Mouse (Mus musculus) stomach, embryonic 16.5 days (tissue): ENCODE results near the gene Ccdc114. TPM values are rescaled to one million over a fixed set of nuclear protein-coding genes. Genes with fewer than 3 reads are reported as not detected.

Source experiments
- ATAC-seq: fragments of 200-750 bp; cut with Nextera tagmentation; 2 replicates; pipeline ENCODE4 v1.8.0; 2017; ENCODE audit warnings: moderate number of reproducible peaks, moderate TSS enrichment; ENCODE audit not compliant: insufficient read depth, low FRiP score
- H3K27ac ChIP-seq: fragments of 300-500 bp; sonication (generic); 2 replicates; pipeline ENCODE4 v1.5.1; 2014; ENCODE audit warnings: low read length
- H3K27me3 ChIP-seq: fragments of 300-500 bp; sonication (generic); 2 replicates; pipeline ENCODE4 v1.6.1; 2014; ENCODE audit warnings: low read length, control low read depth, mixed read lengths; ENCODE audit not compliant: control insufficient read depth, insufficient read depth
- H3K36me3 ChIP-seq: fragments of 300-500 bp; sonication (generic); 2 replicates; pipeline ENCODE4 v1.6.1; 2014; ENCODE audit warnings: low read length; ENCODE audit not compliant: control insufficient read depth, insufficient read depth
- H3K4me1 ChIP-seq: fragments of 300-500 bp; sonication (generic); 2 replicates; pipeline ENCODE4 v1.6.1; 2014; ENCODE audit warnings: low read length, control low read depth, mixed read lengths; ENCODE audit not compliant: control insufficient read depth, insufficient read depth
- H3K4me2 ChIP-seq: fragments of 300-500 bp; sonication (generic); 2 replicates; pipeline ENCODE4 v1.6.1; 2014; ENCODE audit warnings: low read depth, low read length, mixed read lengths
- H3K4me3 ChIP-seq: fragments of 300-500 bp; sonication (generic); replicated peaks from 2 replicates; pipeline ENCODE4 v1.5.1; 2014; ENCODE audit warnings: mild to moderate bottlenecking, low read length
- H3K9ac ChIP-seq: fragments of 300-500 bp; sonication (generic); 2 replicates; pipeline ENCODE4 v1.6.1; 2014; ENCODE audit warnings: low read length
- H3K9me3 ChIP-seq: fragments of 300-500 bp; sonication (generic); replicated peaks from 2 replicates; pipeline ENCODE4 v1.6.1; 2016; ENCODE audit warnings: low read length, control low read depth; ENCODE audit not compliant: control insufficient read depth
- WGBS: fragments of 180-500 bp; shearing (Covaris S2); extraction: QIAGEN DNeasy Blood & Tissue Kit; methylation state at CpG from one replicate; pipeline ENCODE4 v1.1.7; 2014; 5-methylcytosine and 5-hydroxymethylcytosine counted together
- polyA plus RNA-seq: library from polyadenylated mRNA; unstranded; fragments of >200 nt; fragmentation: Nextera tagmentation; extraction: Ambion mirVana; gene quantifications from 2 replicates; pipeline ENCODE4 v1.2.1, GENCODE M21; 2015

Gene Ccdc114
- polyA plus RNA-seq, 1 experiment from 2014 or later = 4.1 TPM

- no peaks in the 10 kb centered on the region for H3K36me3 ChIP-seq
- H3K9ac ChIP-seq = no peak overlapping the region
- no peak overlapping the region for H3K4me2 ChIP-seq
- no peak for ATAC-seq
- no peaks in the 10 kb centered on the region for H3K4me1 ChIP-seq
- H3K4me3 ChIP-seq = no peak overlapping the region
- H3K27ac ChIP-seq = no peak overlapping the region
- H3K27me3 ChIP-seq = no peaks in the 10 kb centered on the region
- H3K9me3 ChIP-seq = no peaks in the 10 kb centered on the region
- 71% methylated on average over 4 of the region's 4 CpGs for WGBS
Observed at GRCm38 (mm10) chr7:45949061-45949460, 25.2 kb downstream of the Ccdc114 start.

GRCm38 (mm10) chr7:45956611-45957010 lies 32.7 kb downstream of the Ccdc114 start:
- Histone ChIP-seq H3K36me3 (no peaks in the 10 kb centered on the region), H3K9me3 (no peaks in the 10 kb centered on the region), H3K4me1 (no peaks in the 10 kb centered on the region), H3K4me2 (no peak overlapping the region), H3K9ac (no peak overlapping the region), H3K27ac (no peak overlapping the region), H3K4me3 (no peak overlapping the region), H3K27me3 (no peaks in the 10 kb centered on the region)
- WGBS = 49% methylated on average over 4 of the region's 4 CpGs
- ATAC-seq = no peak

- Histone ChIP-seq H3K27me3 (no peaks in the 10 kb centered on the region), H3K27ac (no peak overlapping the region), H3K4me2 (no peak overlapping the region), H3K36me3 (no peaks in the 10 kb centered on the region), H3K4me1 (no peaks in the 10 kb centered on the region), H3K9ac (no peak overlapping the region), H3K9me3 (no peaks in the 10 kb centered on the region), H3K4me3 (no peak overlapping the region)
- WGBS = 76% methylated on average over 11 of the region's 11 CpGs
- no peak for ATAC-seq
Observed at GRCm38 (mm10) chr7:45971831-45972723, 48.2 kb downstream of the Ccdc114 start.

GRCm38 (mm10) chr7:45973271-45973687 lies 49.4 kb downstream of the Ccdc114 start:
- 77% methylated on average over 6 of the region's 6 CpGs for WGBS
- ATAC-seq = no peak; the same call in 1 of the 2 replicates
- H3K4me2 ChIP-seq = no peak overlapping the region
- H3K36me3 ChIP-seq = no peaks in the 10 kb centered on the region
- no peaks in the 10 kb centered on the region for H3K27me3 ChIP-seq
- H3K27ac ChIP-seq = no peak overlapping the region
- H3K9ac ChIP-seq = no peak overlapping the region
- no peaks in the 10 kb centered on the region for H3K9me3 ChIP-seq
- H3K4me3 ChIP-seq = no peak overlapping the region
- H3K4me1 ChIP-seq = no peaks in the 10 kb centered on the region

- Histone ChIP-seq H3K9me3 (no peaks in the 10 kb centered on the region), H3K4me3 (no peak overlapping the region), H3K27ac (no peak overlapping the region), H3K4me2 (no peak overlapping the region), H3K9ac (no peak overlapping the region), H3K36me3 (no peaks in the 10 kb centered on the region), H3K27me3 (no peaks in the 10 kb centered on the region), H3K4me1 (no peaks in the 10 kb centered on the region)
- no peak for ATAC-seq
- whole genome bisulfite sequencing = 33% methylated on average over 6 of the region's 6 CpGs
Observed at GRCm38 (mm10) chr7:45974103-45974502, 50.2 kb downstream of the Ccdc114 start.

- Histone ChIP-seq H3K9ac (no peak overlapping the region), H3K4me2 (no peak overlapping the region), H3K4me1 (no peaks in the 10 kb centered on the region), H3K27me3 (no peaks in the 10 kb centered on the region), H3K27ac (no peak overlapping the region), H3K9me3 (no peaks in the 10 kb centered on the region), H3K36me3 (no peaks in the 10 kb centered on the region), H3K4me3 (no peak overlapping the region)
- WGBS = 56% methylated on average over 6 of the region's 6 CpGs
- ATAC-seq = no peak
Observed at GRCm38 (mm10) chr7:45974512-45974911, 50.6 kb downstream of the Ccdc114 start.

- Histone ChIP-seq H3K27me3 (no peaks in the 10 kb centered on the region), H3K9me3 (no peaks in the 10 kb centered on the region), H3K36me3 (no peaks in the 10 kb centered on the region), H3K27ac (no peak overlapping the region), H3K4me1 (no peaks in the 10 kb centered on the region), H3K4me2 (no peak overlapping the region), H3K4me3 (no peak overlapping the region), H3K9ac (no peak overlapping the region)
- no peak for ATAC-seq
- WGBS = 79% methylated on average over 5 of the region's 5 CpGs
Observed at GRCm38 (mm10) chr7:45981612-45982011, 57.7 kb downstream of the Ccdc114 start.

GRCm38 (mm10) chr7:45986893-45987292 lies 63.0 kb downstream of the Ccdc114 start:
- Histone ChIP-seq H3K27ac (no peak overlapping the region), H3K4me2 (no peak overlapping the region), H3K4me1 (no peaks in the 10 kb centered on the region), H3K27me3 (no peaks in the 10 kb centered on the region), H3K9me3 (no peaks in the 10 kb centered on the region), H3K36me3 (no peaks in the 10 kb centered on the region), H3K4me3 (no peak overlapping the region), H3K9ac (no peak overlapping the region)
- no peak for ATAC-seq
- WGBS = 82% methylated on average over 6 of the region's 6 CpGs

GRCm38 (mm10) chr7:45988344-45988743 lies 64.5 kb downstream of the Ccdc114 start:
- Histone ChIP-seq H3K4me3 (no peak overlapping the region), H3K27ac (no peak overlapping the region), H3K27me3 (no peaks in the 10 kb centered on the region), H3K4me2 (no peak overlapping the region), H3K9ac (no peak overlapping the region), H3K9me3 (no peaks in the 10 kb centered on the region), H3K4me1 (no peaks in the 10 kb centered on the region), H3K36me3 (no peaks in the 10 kb centered on the region)
- no peak for ATAC-seq
- 79% methylated on average over 1 of the region's 1 CpGs for whole genome bisulfite sequencing
